Mouse (Mus musculus) erythroblast, adult 5-6 weeks (primary cell): ENCODE data around the gene Sptssa. TPM values are rescaled to one million over a fixed set of nuclear protein-coding genes. Genes with fewer than 3 reads are reported as not detected.

ENCODE experiments used
- ATAC-seq: replicated peaks from 2 replicates; pipeline ENCODE4 v1.8.0; 2016; ENCODE audit warnings: moderate number of reproducible peaks, mild to moderate bottlenecking, moderate TSS enrichment, inconsistent platforms; ENCODE audit not compliant: poor library complexity, low FRiP score, severe bottlenecking
- total RNA-seq, 2 experiments: library from RNA; stranded (forward) in 1 of 2; stranded (reverse) in 1 of 2; fragments of 150-400 nt in 1 of 2; fragments of 200-764, 138-1000 nt in 1 of 2; gene quantifications; 2 replicates each; pipeline versions ENCODE4 v1.2.3 to v1.2.4; 2015 to 2017; ENCODE audit warnings: low replicate concordance in 2 of 2

Sptssa gene
- total RNA-seq, 2 experiments from 2014 or later = 23.0 to 44.8 TPM

GRCm38 (mm10) chr12:54656039-54656395, 356 bp downstream of the Sptssa start:
- peak; percentile 21; the same call in 1 of the 2 replicates for ATAC-seq

GRCm38 (mm10) chr12:54655292-54656038, 908 bp downstream of the Sptssa start:
- no peak for ATAC-seq

- ATAC-seq = no peak
Measured at GRCm38 (mm10) chr12:54654741-54655140, 1.6 kb downstream of the Sptssa start.

- no peak for ATAC-seq
Measured at GRCm38 (mm10) chr12:54654141-54654540, 2.2 kb downstream of the Sptssa start.

GRCm38 (mm10) chr12:54652346-54652745, 4.0 kb downstream of the Sptssa start:
- no peak for ATAC-seq

- no peak for ATAC-seq
Measured at GRCm38 (mm10) chr12:54651820-54652219, 4.6 kb downstream of the Sptssa start.

- no peak for ATAC-seq
Measured at GRCm38 (mm10) chr12:54651158-54651557, 5.2 kb downstream of the Sptssa start.

- no peak for ATAC-seq
Measured at GRCm38 (mm10) chr12:54644947-54645346, 11.4 kb downstream of the Sptssa start.

GRCm38 (mm10) chr12:54643320-54643892, 13.0 kb downstream of the Sptssa start:
- no peak for ATAC-seq

GRCm38 (mm10) chr12:54641374-54641773, 15.0 kb downstream of the Sptssa start:
- ATAC-seq = no peak

- no peak for ATAC-seq
Measured at GRCm38 (mm10) chr12:54640259-54640658, 16.1 kb downstream of the Sptssa start.

- ATAC-seq = no peak
Measured at GRCm38 (mm10) chr12:54637033-54637432, 19.3 kb downstream of the Sptssa start.

- ATAC-seq = no peak
Measured at GRCm38 (mm10) chr12:54632141-54632540, 24.2 kb downstream of the Sptssa start.

GRCm38 (mm10) chr12:54621942-54622341, 34.4 kb downstream of the Sptssa start:
- ATAC-seq = no peak

GRCm38 (mm10) chr12:54620042-54620705, 36.2 kb downstream of the Sptssa start:
- no peak for ATAC-seq

- ATAC-seq = no peak
Measured at GRCm38 (mm10) chr12:54608988-54609387, 47.4 kb downstream of the Sptssa start.

GRCm38 (mm10) chr12:54605203-54605602, 51.2 kb downstream of the Sptssa start:
- ATAC-seq = no peak

- ATAC-seq = no peak
Measured at GRCm38 (mm10) chr12:54603542-54604167, 52.7 kb downstream of the Sptssa start.

GRCm38 (mm10) chr12:54600482-54600881, 55.9 kb downstream of the Sptssa start:
- ATAC-seq = no peak

GRCm38 (mm10) chr12:54598358-54598757, 58.0 kb downstream of the Sptssa start:
- ATAC-seq = no peak

GRCm38 (mm10) chr12:54596715-54597114, 59.7 kb downstream of the Sptssa start:
- no peak for ATAC-seq
